Mouse (Mus musculus): ENCODE measurements around the gene Srebf1.

GRCm38 (mm10) chr11:60240509-60240908, 18.1 kb upstream of the Srebf1 start:
- TF ChIP-seq CTCF (conservative IDR thresholded peaks at IDR 0.05; ENCODE audit: insufficient read depth, insufficient read length, low read depth, low read length) (no peak), POLR2A (IDR thresholded peaks at IDR 0.05; ENCODE audit: low read depth, low read length) (no peak)
